ENCODE assay signal across 27 mouse cellular contexts in genomic region chr1:121511966-121512365, GRCm38 (mm10). TPM values are rescaled to one million over a fixed set of nuclear protein-coding genes. Genes with fewer than 3 reads are reported as not detected.
"Had no signal": no experiment of that assay in that cellular context is flagged by ENCODE, and none has a peak within 500 bp of the region (broad histone marks: within the 10 kb centered on the region; RNA-seq: fewer than 3 reads in every experiment).

No protein-coding gene starts in this region.

- H3K4me3 ChIP-seq: liver, embryonic 15.5 days; lung, embryonic 15.5 days; midbrain, embryonic 10.5 days; midbrain, embryonic 12.5 days; myocyte; neural tube, embryonic 13.5 days; neural tube, embryonic 15.5 days had no signal

- DNase-seq: liver, postnatal 0 days; lung, adult 2 months; lung, postnatal 36 days; midbrain, embryonic 14.5 days; retina, postnatal 1 day; right cerebral cortex, adult 18-20 months; right cerebral cortex, postnatal 25 days; right cerebral cortex, postnatal 4 days; spleen, adult 18-20 months; thymus, adult 2 months; thymus, postnatal 25 days; thymus, postnatal 4 days had no signal

- H3K9ac ChIP-seq: liver, embryonic 15.5 days; liver, postnatal 0 days; lung, embryonic 15.5 days; midbrain, embryonic 12.5 days; neural tube, embryonic 13.5 days; neural tube, embryonic 15.5 days had no signal

- H3K27ac ChIP-seq: liver, embryonic 15.5 days; lung, embryonic 15.5 days; macrophage; midbrain, embryonic 10.5 days; midbrain, embryonic 12.5 days; neural tube, embryonic 13.5 days; neural tube, embryonic 15.5 days had no signal

- ATAC-seq: liver, postnatal 0 days; lung, postnatal 0 days; midbrain, embryonic 16.5 days had no signal

- H3K4me1 ChIP-seq: liver, embryonic 15.5 days; lung, embryonic 15.5 days; midbrain, embryonic 10.5 days; midbrain, embryonic 12.5 days; neural tube, embryonic 13.5 days; neural tube, embryonic 15.5 days had no signal

- H3K36me3 ChIP-seq: liver, embryonic 15.5 days; lung, embryonic 15.5 days; midbrain, embryonic 12.5 days; neural tube, embryonic 15.5 days had no signal

- H3K9me3 ChIP-seq: liver, embryonic 15.5 days; lung, embryonic 15.5 days; midbrain, embryonic 10.5 days; midbrain, embryonic 12.5 days; neural tube, embryonic 13.5 days; neural tube, embryonic 15.5 days had no signal

- H3K4me2 ChIP-seq: liver, embryonic 15.5 days; lung, embryonic 15.5 days; midbrain, embryonic 12.5 days; neural tube, embryonic 13.5 days; neural tube, embryonic 15.5 days had no signal

- H3K27me3 ChIP-seq: liver, embryonic 15.5 days; lung, embryonic 15.5 days; midbrain, embryonic 12.5 days; neural tube, embryonic 13.5 days; neural tube, embryonic 15.5 days had no signal

RNA-seq across cellular contexts. Expression of gene Htr5b, which starts 16.3 kb away (rescaled TPM):
- total RNA-seq: megakaryocyte, adult 5-6 weeks; megakaryocyte-erythroid progenitor cell, adult 5-6 weeks had no signal
- polyA plus RNA-seq: liver, embryonic 15.5 days; liver, postnatal 0 days; lung, adult 2 months; lung, embryonic 15.5 days; lung, postnatal 0 days; macrophage; myocyte; small intestine, adult 2 months; stomach, embryonic 14.5 days; thymus, adult 2 months; urinary bladder, adult 2 months had no signal
